Mouse (Mus musculus) cerebral cortex, adult 2 months (tissue): Measurements from ENCODE around the gene Rsrp1.

Experiments used
- WGBS: fragments of 180-500 bp; shearing (Covaris S2); methylation state at CpG from one replicate; pipeline ENCODE4 v1.1.7; 2018; 5-methylcytosine and 5-hydroxymethylcytosine counted together

Rsrp1 gene

DNA sequence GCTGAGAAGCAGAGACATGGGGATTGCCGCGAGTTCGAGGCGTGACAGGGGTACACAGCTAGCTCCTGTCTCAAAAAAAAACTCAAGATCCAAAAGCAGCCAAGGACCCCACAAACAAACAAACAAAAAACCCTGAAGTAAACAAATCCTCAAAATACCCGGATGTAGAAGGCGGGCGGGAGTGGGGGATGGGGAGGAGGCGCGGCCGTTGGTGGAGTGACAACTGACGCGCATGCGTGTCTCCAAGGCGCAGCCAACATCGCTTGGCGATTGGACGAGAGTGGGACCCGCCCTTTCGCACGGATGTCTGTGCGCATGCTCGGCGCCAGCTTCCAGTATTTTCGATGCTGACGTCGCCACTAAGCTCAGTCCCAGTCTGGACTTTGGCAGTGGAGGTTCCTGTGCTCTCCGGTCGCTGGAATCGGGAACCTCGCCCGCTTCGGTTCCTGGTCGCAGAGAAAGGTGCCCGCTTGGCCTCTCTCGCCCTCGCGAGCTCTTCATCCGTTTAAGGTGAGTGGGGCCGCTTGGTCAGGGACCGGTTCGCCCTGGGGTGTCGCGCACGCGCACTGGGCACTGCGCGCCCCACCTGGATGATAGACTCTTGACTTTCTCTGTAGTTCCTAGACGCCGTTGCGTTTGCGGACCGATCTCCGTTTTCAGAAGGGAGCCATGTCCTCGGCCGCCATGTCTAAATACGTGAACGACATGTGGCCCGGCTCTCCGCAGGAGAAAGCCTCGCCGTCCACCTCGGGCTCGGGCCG is at the start of gene Rsrp1:
Rsrp1 (plus strand) TSS at position 335 of the 761 bp plus-strand sequence.
- under 1% methylated on average over 64 of the region's 64 CpGs for WGBS

DNA sequence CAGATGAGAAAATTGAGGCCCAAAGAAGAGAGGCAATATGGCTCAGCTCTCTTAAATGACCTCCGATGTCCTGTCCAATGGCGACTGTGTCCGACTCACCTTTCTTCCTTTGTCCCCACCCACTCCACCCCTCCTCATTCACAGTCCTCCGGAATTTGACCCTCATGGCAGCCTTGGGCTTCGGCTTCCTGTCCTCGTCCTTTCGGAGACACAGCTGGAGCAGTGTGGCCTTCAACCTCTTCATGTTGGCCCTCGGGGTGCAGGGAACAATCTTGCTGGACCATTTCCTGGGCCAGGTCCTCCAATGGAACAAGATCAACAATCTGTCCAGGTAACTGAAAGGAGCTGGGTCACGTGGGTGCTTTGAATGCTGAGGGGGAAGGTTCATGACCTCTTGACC is 47.2 kb upstream of the Rsrp1 start:
- 87% methylated on average over 9 of the region's 9 CpGs for WGBS

DNA sequence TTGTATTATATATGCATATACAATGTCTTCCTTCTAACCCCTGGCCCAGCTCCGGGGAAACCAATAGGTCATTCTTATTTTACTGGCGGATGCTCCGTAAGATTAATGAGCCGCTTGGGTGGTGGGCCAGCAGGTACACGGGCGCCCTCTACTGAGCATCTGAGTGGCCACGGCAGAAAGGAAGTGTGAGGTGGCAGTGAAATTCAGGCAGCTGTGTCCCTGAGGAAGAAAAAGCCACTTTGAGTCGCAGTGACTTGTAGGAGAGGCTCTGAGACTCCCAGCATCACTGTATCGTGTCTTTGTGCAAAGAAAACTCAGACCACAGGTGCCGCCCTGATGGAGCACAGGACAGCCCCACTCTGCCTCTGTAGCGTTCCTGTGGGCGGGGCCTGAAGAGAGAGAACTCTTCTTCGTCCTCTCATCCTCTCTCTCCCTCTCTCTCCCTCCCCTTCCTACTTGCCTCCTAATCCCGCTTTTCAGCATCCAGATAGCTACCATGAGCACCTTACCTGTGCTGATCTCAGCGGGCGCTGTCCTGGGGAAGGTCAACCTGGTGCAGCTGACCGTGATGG is 43.9 kb upstream of the Rsrp1 start:
- WGBS: 4% methylated on average over 17 of the region's 17 CpGs

DNA sequence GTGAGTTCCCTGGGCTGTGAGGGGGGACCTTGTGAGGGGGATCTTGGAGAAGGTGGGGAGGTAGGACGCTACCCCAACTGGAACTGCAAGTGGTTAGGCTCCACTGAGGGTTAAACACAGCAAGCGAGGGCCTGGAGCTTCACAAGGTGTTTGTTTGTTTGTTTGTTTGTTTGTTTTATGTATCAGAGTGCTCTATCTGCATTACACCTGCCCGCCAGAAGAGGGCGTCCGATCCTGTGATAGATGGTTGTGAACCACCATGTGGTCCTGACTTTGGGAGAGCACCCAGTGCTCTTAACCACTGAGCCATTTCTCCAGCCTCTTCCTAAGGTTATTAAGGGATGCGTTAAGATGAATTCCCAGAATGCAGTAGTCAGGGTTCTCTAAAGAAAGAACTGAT is 43.4 kb upstream of the Rsrp1 start:
- WGBS: 35% methylated on average over 6 of the region's 6 CpGs

DNA sequence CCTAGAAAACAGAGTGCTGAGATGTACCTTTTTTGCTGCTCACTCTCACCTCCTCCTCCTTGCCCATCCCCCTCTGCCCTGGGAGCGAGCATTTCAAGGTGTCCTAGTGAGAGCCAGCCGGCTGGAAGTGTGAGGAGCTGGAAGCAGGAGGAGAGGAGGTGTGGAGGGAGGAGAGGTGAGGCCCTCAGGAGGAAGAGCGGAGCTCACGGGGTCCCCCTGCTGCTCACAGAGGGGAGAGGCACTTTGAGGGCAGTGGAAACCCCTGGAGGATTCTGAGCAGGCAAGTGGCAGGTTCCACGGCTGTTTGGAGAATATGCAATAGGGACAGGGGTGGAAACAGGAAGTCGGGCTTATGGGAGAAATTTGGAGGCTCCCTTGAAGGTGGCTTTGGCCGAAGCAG is 40.1 kb upstream of the Rsrp1 start:
- WGBS: 39% methylated on average over 7 of the region's 7 CpGs

DNA sequence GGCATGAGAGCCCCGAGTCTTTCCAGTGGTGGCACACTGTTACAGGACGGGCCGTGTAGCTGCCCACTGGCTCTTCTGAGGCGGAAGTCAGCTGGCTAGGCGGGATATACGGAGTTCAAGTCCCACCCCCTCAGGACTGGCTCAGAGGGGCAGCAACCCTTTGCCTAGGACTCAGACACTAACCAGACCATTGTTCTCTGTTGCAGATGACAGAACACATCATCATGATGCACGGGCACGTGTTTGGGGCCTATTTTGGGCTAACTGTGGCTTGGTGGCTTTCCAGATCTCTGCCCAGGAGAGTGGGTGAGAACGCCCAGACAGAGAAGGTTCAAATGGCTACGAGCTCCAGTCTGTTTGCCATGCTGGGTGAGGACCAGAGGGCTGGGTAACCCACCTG is 39.6 kb upstream of the Rsrp1 start:
- WGBS: 74% methylated on average over 10 of the region's 10 CpGs

DNA sequence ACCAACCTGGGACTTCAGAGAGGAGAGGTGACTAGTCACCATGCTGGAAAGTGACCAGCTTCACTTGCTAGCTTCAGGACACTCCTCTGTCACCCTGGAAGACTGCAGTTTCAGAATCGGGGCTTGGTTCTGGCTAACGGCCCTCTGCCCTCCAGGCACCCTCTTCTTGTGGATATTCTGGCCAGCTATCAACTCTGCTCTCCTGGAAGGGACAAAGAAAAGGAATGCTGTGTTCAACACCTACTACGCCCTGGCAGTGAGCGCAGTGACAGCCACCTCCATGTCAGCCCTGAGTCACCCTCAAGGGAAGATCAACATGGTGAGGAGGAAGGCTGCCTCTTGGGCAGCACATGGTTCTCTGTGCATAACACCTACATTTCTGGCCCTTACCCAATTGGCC is 39.0 kb upstream of the Rsrp1 start:
- WGBS: 84% methylated on average over 4 of the region's 4 CpGs

DNA sequence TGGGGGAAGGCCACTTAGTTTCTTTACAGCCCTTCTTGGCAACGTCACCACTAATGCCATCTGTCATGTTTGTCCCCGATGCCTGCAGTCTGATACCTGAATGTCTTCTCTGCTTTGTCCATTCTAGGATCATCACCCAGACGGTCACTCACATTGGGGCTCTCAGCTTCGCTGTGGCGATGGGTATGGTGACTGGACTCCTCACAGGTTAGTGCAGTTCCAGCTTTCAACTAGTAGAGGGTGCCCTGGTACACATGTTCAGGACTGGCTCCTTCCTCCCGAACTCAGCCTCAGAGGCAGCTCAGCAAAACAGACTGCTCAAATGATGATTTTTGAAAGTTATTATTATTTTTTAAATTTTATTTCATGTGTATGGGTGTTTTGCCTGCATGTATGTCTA is 31.3 kb upstream of the Rsrp1 start:
- 72% methylated on average over 6 of the region's 6 CpGs for WGBS

DNA sequence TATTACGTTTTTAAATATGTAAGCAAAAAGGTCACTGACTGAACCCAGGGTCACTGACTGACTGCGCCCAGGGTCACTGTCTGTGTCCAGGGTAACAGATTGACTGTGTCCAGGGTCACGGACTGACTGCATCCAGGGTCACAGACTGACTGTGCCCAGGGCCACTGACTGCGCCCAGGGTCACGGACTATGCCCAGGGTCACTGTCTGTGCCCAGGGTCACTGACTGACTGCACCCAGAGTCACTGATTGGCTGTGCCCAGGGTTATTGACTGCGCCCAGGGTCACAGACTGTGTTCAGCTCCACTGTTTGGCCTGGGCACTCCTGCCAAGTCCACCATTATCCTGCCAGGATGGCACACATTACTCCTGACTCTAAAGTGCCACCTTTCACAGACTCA is 26.1 kb upstream of the Rsrp1 start:
- WGBS: 92% methylated on average over 6 of the region's 6 CpGs

DNA sequence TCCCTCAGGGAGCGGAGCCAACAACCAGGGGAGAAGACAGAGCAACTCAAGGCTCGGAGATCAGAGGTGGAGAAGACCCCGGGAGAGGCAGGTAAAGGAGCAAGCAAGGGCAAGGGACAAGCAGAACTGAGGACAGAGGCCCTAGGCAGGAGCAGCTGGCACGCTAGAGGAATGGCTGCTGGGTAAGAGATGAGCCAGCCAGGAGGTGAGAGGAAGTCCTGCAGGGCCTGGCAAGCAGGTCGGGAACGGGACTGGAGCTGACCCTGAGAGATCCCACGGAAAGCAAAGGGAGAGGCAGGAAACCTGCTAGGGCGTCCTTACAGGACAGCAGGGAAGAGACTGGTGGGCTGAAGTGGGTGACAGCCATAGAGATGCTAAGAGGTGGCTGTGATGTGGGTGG is 22.3 kb upstream of the Rsrp1 start:
- WGBS: 94% methylated on average over 8 of the region's 8 CpGs

DNA sequence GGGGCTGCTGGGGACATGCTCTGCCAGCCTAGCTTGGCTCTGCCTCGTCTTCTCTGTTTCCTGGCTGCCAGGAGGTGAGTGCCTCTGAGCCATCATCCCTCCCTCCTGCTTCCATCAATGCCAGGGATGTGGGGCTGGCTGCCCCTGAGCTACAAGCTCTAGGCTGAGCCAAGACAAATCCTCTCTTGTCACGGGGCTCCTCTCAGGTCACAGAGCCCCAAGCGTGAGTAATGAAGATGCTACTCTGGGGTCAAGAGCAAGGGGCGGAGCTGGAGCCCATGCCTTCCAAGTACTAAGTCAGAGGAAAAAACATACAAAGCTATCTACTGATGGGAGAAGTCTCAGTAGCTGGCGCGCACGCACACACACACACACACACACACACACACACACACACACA is 20.3 kb upstream of the Rsrp1 start:
- 80% methylated on average over 7 of the region's 7 CpGs for WGBS

DNA sequence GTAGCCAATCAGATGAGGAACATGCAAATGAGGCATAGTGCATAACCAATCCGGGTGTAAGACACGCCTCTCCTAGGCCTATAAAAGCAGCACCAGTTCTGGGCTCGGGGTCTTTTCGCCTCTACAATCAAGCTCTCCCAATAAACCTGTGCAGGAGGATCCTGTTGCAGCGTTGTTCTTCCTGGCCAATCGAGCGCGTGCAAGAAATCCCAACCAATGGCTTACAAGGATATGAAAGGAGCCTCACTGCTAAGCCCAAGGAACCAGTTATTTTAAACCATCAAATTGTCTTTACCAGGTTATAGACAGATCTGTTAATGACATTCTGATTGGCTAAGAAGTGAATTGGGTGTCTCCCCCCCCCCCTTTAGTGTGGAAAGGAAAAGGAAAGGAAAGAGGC is 12.0 kb upstream of the Rsrp1 start:
- 97% methylated on average over 8 of the region's 8 CpGs for WGBS

DNA sequence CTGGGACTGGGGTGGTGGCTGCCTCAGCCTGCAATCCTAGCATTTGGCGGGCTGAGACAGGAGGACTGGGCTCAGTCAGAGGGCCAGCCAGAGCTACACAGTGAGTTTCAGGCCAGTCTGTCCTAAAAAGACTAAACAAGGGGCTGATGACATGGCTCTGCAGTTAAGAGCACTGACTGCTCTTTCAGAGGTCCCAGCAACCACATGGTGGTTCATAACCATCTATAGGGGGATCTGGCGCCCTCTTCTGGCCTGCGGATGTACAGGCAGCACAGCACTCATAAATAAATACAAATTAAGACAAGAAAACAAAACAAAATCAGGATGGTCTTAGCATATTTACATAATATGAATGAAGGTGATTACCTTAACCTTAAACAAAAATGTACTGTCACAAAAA is 10.0 kb upstream of the Rsrp1 start:
- 33% methylated on average over 3 of the region's 3 CpGs for WGBS

DNA sequence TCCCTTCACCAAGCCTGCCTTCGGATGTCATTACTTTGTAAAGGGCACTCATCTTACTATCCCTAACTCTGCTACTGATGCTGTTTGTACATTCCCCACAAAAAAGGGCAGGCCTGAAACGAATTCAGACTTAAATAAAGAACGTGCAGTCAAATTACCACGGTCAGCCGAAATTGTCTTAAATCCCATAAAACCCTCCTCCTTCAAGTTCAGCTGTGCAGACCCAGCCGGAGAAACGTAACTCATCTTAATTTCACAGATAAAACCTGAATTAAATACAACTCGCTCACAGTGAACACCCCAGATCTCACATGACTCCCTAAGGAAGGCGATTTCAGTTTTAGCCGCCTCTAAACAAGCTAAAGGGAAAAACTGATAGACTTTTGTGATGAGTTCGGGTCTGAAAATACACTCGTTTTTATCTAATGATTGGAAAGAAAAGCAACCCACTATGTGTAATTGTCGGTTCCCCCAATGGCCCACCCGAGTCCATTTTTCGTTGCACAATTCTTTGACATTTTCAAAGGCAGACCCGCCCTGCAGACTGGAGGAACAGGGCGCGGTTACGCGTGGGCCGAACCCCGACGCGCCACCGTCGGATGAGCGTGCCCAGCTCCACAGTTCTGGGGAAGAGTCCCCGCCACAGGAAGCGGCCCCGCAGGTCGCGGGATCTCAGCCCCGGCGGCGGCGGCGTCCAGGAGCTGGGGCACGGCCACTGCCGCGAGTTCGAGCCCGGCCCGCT is 9.1 kb upstream of the Rsrp1 start:
- 1% methylated on average over 43 of the region's 43 CpGs for WGBS

DNA sequence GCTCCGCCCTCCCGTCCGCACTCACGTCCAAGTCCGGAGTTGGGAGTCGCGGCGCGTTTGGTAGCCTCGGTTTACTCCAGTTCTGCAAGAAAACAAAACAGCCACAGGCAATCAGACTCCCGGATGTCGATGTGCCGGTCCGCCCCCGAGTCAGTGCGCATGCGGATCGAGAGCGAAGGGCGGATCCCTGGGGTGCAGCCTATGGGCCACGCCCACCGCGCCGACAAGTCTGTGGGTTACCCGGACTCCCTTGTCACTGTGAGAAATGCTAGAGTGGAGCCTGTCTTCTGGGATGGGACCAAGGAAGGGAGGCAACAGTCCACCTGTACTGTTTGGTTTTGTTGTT is 8.6 kb upstream of the Rsrp1 start, which contains the start of gene Tmem50a:
Tmem50a (minus strand) TSS at position 161 of the 346 bp plus-strand sequence.
- WGBS: 0% methylated on average over 25 of the region's 25 CpGs

DNA sequence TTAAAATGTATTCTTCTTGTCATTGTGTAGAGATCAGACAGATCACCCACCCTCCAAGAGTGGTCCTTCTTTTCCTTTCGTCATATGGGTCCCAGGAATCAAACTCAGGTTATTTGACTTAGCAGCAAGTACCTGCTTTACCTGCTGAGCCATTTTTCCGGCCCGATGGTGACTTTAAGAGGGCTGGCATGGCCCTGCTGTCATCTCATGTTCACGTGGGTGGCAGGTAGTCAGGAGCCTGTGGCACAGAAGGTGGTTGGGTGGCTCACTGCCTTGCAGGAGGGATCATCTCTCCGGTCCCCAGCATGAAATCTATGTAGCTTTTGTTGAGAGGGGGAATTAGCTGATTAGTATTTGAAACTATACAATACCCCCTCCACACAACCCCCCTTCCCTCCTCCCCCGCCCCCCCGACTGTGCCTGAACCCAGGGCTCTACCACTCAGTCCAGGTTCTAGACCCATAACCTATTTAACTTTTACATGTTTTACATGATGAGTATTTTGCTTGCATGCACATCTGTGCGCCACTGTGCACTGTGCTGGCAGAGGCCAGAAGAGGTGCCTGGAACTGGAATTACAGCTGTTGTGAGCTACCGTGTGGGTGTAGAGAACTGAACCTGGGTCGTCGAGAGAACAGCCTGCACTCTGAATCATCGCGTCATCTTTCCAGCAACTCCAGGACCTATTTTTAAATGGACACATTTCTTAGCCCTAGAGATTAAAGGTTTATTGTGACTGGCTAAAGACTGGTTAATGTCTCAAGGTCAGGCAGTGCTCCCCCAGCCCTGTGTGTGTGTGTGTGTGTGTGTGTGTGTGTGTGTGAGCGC is 8.0 kb upstream of the Rsrp1 start:
- WGBS: 42% methylated on average over 14 of the region's 14 CpGs

DNA sequence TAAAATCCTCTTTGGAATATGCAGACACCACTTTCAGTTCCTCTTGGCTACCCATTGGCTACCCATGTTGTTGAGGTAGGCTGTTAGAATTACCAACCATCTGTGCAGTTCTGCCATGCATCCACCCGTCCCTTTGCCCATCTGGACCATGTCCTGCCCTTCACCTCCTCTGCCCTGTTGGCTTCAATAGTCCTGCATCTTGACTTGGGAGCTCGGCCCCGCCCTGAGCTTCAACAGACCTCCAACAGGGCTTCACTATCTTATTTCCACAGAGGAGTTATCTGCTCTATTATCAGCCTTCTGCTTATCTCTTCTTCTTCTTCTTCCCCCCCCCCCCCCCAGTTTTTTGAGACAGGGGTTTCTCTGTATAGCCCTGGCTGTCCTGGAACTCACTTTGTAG is 6.2 kb upstream of the Rsrp1 start:
- 90% methylated on average over 3 of the region's 3 CpGs for WGBS

DNA sequence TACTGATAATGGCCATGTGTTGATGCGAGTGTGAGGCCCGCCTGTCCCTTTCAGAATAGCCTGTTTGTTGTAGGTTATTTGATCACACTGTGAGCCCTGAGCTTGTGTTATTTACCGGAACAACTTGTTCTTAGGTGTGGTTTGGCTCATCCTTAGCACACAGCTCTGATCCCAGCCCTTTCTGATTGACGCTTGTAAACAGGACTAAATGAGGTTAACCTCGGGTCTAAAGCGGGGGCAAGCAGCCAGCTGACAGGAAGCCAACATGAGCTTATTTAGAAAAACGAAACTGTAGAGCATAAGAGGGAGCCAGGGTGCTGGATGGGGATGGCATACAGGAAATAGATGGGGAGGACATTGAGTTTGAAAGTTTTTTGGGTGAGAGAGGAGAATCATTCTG is 5.0 kb upstream of the Rsrp1 start:
- 38% methylated on average over 7 of the region's 7 CpGs for WGBS

DNA sequence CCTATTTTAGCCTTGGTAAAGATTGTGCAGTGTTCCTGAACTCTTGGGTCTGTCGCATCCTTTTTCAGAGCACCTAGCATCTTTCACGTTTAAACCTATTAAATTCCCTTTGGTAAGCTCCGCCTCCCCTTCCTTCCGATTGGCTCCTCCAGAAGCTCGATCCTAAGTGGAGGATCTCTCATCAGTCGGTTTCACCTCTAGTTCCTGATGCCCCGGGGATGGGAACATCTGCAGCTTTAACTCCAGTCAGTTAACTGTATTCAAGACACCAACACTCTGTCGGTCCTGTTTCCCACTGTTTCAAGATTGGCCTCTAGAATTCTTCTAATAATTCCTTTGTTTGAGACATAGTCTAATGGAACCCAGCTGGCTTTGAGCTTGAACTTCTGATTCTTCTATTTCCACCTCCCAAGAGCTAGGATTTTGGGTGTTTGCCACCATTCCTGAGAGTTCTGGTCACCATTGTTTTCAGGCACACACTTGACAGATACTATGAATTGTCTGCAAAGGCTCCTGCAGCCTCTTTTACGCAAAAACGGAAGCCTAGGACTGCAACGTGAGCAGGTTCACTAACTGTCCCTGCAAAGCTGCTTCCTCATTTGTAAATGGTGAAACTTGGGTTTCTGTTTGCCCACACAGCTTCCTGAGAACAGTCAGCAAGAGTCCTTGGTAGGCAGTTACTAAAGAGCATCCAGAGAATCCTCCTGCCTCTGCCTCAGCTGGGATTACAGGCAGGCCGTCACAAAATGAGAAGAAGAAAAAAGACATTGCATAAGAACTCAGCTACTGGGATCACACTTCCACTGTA is 3.5 kb upstream of the Rsrp1 start:
- 47% methylated on average over 12 of the region's 12 CpGs for WGBS

DNA sequence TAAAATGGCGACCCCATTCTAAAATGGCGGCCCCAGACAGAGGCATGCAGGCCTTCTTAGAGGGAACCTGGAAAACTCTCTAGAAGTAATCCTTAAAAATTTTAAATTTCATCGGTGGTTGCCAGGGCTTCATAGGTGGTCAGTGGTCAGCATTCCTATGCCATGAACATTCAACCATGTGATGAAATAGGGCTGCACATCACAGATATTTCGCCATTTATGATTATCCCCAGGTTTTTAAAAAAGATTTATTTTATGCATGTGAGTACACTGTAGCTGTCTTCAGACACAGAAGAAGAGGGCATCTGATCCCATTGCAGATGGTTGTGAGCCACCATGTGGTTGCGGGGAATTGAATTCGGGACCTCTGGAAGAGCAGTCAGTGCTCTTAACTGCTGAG is 2.8 kb upstream of the Rsrp1 start:
- 91% methylated on average over 6 of the region's 6 CpGs for WGBS

DNA sequence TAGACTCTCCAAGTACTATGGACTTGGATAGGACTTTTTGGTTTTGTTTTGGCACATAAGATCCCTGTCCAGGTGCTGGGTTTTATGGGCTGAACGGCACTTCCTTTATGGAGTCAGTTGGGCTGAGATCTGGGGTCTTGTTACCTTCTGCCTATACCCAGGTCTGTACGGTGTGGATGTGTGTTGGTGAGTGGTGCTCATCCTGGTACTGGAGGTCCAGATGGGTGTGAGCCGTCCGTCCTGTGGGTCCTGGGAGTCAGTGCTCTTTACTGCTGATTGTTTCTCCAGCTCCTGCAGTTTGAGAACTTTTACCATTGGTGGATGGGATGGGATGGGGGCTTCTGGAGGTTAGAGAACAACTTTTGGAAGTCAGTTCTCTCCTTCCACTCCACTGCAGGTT is 1.7 kb upstream of the Rsrp1 start:
- 99% methylated on average over 4 of the region's 4 CpGs for WGBS
